Mouse (Mus musculus): ENCODE measurements at regions not wholly inside any gene's neighbourhood (a gene's known extent, or its start where the extent isn't known, plus 50 kb on each side); places are given as distances from the start of the nearest gene placed in this dataset.

DNA sequence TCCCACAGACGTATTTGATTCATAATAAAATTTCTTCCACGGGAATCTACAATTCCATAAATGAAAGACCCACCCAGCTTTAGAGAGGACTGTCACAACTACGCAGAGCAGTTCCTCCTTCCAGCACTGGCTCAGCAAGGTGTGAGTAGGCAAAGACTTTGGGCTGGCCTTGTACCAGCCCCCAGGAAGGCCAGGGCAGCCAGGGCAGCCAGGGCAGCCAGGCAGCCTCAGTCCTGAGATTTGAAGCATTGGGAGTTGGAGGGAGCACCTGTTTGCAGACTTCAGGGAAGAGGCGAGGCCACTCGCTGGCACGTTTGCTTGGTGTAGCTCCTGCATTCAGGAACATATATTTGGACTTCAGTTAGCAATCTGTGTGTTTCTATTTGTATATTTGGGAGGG lies 70.0 kb upstream of the Spaca7 start:
- no peak for DNase-seq (ENCODE audit: low spot score in 2 of 2)

DNA sequence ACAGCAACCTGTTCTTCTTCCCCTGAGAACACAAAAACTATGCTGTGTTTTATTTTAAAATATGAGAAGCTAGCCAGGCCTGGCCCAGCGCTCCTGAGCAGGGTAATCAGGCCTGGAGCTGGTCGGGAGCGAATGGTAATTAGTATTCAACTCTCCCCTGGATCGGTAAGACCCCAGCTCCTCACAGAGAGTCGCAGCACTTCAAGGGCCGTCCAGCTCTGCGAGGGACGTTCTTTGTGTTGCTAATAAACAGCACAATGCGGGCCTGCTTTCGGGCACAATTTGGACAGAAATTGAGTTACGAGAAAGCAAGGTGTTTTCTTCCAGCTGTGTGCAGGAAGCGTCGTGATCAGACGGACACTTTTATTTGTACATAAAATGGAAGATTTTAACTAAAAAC lies 69.5 kb upstream of the Spaca7 start:
- no peak for DNase-seq (ENCODE audit: low spot score in 2 of 2)

DNA sequence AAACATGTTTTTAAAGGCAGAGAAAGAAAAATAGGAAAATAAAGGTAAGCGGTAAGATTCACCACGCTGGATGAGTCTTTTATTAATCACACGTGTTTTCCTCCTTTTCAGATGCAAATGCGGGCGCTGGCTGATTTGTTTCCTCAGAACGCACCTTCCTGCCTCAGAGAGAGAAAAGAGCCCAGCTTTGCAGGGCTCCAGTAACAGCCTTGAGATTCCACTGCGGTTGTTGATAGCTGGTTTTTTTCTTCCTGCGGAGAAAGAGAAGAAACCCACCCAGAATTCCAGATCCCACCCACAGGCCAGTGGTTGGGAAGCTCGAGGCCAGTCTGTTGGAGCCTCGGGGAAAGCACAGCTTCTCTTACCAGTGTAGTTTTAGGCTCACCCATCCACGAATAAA lies 68.6 kb upstream of the Spaca7 start:
- no peak for DNase-seq (ENCODE audit: low spot score in 2 of 2)

DNA sequence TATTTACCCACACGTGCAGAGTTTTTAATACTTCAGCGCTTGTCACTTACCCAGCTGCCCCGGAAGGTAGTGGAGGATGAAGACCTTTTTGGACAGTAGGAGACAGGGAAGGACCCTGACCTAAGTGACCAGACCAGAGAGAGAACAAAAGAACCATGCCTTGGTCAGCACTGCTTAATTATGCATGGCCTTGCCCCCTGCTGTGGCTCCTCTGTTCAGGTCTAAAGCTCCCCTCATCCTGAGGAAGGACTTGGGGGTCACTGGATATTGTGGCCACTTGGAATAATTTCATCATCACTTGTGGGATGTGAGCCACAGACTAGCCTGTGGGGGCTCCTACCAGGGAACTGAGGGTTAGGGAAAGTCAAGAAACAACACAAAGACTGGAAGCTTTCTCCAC lies 68.1 kb upstream of the Spaca7 start:
- no peak for DNase-seq (ENCODE audit: low spot score in 2 of 2)

DNA sequence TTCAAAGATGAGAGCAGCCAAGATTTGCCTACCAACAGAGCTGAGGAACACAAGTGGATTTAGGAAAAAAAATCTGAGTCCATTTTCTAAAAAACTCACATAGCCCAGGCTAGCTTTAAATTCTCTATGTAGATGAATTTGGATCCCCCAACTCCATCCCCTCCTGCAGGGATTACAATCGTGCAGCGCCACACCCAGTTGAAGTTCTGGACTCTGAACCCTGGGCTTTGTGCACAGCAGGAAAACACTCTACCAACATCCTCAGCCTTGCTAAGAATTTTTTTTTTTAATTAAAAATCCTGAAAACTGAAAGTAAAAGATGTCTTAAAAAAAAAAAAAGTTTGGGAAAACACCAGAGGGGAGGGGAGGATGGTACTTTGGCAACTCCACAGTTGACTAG lies 62.6 kb upstream of the Spaca7 start:
- no peak for DNase-seq (ENCODE audit: low spot score in 2 of 2)

DNA sequence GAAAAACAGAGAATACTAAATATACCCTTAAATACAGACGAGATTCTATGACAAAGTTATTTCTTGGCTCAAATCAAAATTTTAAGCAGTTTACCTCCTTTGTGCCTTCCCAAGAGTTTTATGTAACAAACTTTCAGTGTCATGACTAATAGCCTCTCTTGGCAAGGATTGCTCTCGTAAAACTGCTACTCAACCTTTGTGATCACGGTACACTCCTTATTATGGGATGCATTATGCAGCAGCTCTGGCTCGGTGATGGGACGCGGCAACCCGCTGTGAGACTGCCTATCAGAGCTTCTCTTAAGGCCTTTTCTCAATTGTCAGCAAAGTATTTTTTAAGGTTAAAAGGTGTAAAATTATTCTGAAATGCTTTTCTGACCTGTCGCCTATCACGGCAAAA lies 59.8 kb upstream of the Spaca7 start:
- no peak for DNase-seq (ENCODE audit: low spot score in 2 of 2)

DNA sequence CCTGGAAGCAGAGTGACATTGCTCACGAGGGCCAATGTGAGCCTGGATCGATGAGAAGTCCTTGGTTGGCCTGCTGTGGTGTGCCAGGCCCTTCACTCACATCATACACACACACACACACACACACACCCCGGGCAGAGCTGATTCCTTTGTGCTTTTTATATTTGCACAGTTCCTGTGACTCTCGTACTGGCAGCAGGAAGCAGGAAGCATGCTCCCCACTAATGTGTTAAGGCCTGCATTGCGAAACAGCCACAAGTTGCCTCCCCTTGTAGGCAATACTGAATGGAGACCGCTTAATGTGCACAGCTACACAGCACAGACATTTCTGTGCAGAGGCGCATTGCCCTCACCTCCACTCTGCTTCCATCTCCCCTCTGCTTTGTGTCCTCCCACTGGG lies 58.7 kb upstream of the Spaca7 start:
- no peak for DNase-seq (ENCODE audit: low spot score in 2 of 2)

DNA sequence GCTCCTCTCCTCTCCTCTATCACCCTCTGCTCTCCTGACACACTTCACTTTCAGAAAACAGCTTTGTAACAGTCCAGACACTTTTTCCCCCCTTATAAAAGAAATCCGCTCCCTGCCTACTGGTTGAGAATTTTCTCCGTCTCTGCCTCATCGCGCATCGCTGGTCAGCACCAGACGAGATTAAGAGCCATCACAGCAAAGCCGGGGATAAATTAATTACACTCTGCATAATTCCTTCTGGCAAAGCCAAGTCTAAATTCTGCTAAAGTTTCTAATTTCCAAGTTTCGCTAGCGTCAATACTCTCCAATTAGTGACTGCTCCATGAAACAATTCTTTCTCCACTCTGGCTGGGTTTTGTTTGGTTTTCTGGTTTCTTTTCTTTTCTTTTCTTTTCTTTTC lies 51.2 kb upstream of the Spaca7 start:
- no peak for DNase-seq (ENCODE audit: low spot score in 2 of 2)

All from layer of hippocampus, adult 18-20 months (tissue).